Mouse (Mus musculus) left cerebral cortex, adult 18-20 months (tissue): ENCODE data around the gene Car9. TPM values are rescaled to one million over a fixed set of nuclear protein-coding genes. Genes with fewer than 3 reads are reported as not detected.

Source experiments
- DNase-seq, 2 experiments: peaks; one replicate each; pipeline ENCODE4 v3.0.0; 2021 to 2022; ENCODE audit warnings: low spot score in 2 of 2, mixed read lengths in 1 of 2
- total RNA-seq, 2 experiments: library from RNA; stranded (reverse); gene quantifications; 2 replicates each; pipeline ENCODE4 v1.2.3; 2021

Gene Car9
- total RNA-seq, 2 experiments from 2014 or later = 0.42 to 1.8 TPM

- no peak for DNase-seq
These were observed 54.8 kb downstream of the Car9 start for GRCm38 (mm10) chr4:43561436-43561996.

GRCm38 (mm10) chr4:43561997-43562768, 55.4 kb downstream of the Car9 start, which contains the start of the genes Creb3 and Tln1:
Gene Creb3 (plus strand): TSS chr4:43562332.
Gene Tln1 (minus strand): TSS chr4:43562691.
- DNase-seq = peak; percentile 94 to 97

GRCm38 (mm10) chr4:43562769-43563600, 56.2 kb downstream of the Car9 start:
- no peak for DNase-seq

Other genes with a start within 250 kb of the Car9 start
- under 1 TPM; 0.19 to 0.44 TPM for gene Atp8b5, start 239.8 kb upstream of the Car9 start, total RNA-seq
- 100 to 1,000 TPM; 128 to 146 TPM for gene Rusc2, start 125.0 kb upstream of the Car9 start, total RNA-seq
- 1 to 10 TPM in 1 of 2 experiments, under 1 TPM in 1; 0.82 to 1.2 TPM for gene Fam166b, start 77.8 kb upstream of the Car9 start, total RNA-seq
- gene Tesk1, start 65.0 kb upstream of the Car9 start, total RNA-seq = 10 to 100 TPM; 90.6 to 96.5 TPM
- gene Cd72, start 52.3 kb upstream of the Car9 start, total RNA-seq = 1 to 10 TPM in 1 of 2 experiments, under 1 TPM in 1; 0.84 to 1.3 TPM
- not detected for gene Sit1, start 23.2 kb upstream of the Car9 start, total RNA-seq
- gene Ccdc107, start 14.1 kb upstream of the Car9 start, total RNA-seq = 10 to 100 TPM; 29.9 to 30.0 TPM
- gene Arhgef39, start 7.3 kb upstream of the Car9 start, total RNA-seq = 1 to 10 TPM in 1 of 2 experiments, under 1 TPM in 1; 0.21 to 1.8 TPM
- gene Tpm2, start 16.8 kb downstream of the Car9 start, total RNA-seq = 1 to 10 TPM; 8.4 to 9.9 TPM
- 10 to 100 TPM; 78.1 to 80.9 TPM for gene Creb3, start 55.4 kb downstream of the Car9 start, total RNA-seq
- gene Tln1, start 55.7 kb downstream of the Car9 start, total RNA-seq = 10 to 100 TPM; 51.7 to 51.8 TPM
- gene Rgp1, start 71.7 kb downstream of the Car9 start, total RNA-seq = 10 to 100 TPM; 44.8 to 50.1 TPM
- 10 to 100 TPM; 62.1 to 64.2 TPM for gene Gba2, start 71.9 kb downstream of the Car9 start, total RNA-seq
- gene Msmp, start 77.5 kb downstream of the Car9 start, total RNA-seq = not detected
- 10 to 100 TPM; 47.5 to 48.4 TPM for gene Npr2, start 125.0 kb downstream of the Car9 start, total RNA-seq
- 1 to 10 TPM in 1 of 2 experiments, under 1 TPM in 1; 0.87 to 2.1 TPM for gene Spag8, start 146.6 kb downstream of the Car9 start, total RNA-seq
- gene Hint2, start 149.5 kb downstream of the Car9 start, total RNA-seq = 10 to 100 TPM; 34.1 to 40.5 TPM
- gene Tmem8b, start 162.0 kb downstream of the Car9 start, total RNA-seq = 10 to 100 TPM; 57.7 to 64.8 TPM
- gene Fam221b, start 162.2 kb downstream of the Car9 start, total RNA-seq = 1 to 10 TPM; 1.6 to 1.7 TPM
- not detected for gene Olfr70, start 193.8 kb downstream of the Car9 start, total RNA-seq
- under 1 TPM in 1 of 2 experiments, not detected in 1; 0.12 TPM for gene Olfr71, start 203.3 kb downstream of the Car9 start, total RNA-seq
- gene Hrct1, start 220.2 kb downstream of the Car9 start, total RNA-seq = 1 to 10 TPM in 1 of 2 experiments, under 1 TPM in 1; 0.61 to 1.5 TPM
- gene Spaar, start 223.1 kb downstream of the Car9 start, total RNA-seq = 1 to 10 TPM in 1 of 2 experiments, under 1 TPM in 1; 0.44 to 1.1 TPM